Mouse (Mus musculus): ENCODE data around the gene Myh9. TPM values are rescaled to one million over a fixed set of nuclear protein-coding genes. Genes with fewer than 3 reads are reported as not detected.
"Not testable (repeated sequence)": the region's sequence is repeated elsewhere in the genome, so short reads cannot be mapped to it uniquely, and the experiment has no call there.

Gene Myh9
- total and polyA plus RNA-seq, 2 experiments from 2014 or later = 9.1 to 33.6 TPM

- no peaks in the 10 kb centered on the region for H3K36me3 ChIP-seq (ENCODE audit: insufficient read depth, low read length)
- no peak overlapping the region for H3K4me3 ChIP-seq (ENCODE audit: low read length)
- H3K27ac ChIP-seq = no peak overlapping the region
- no peaks in the 10 kb centered on the region for H3K9me3 ChIP-seq (ENCODE audit: low read length)
- no peak overlapping the region for H3K4me2 ChIP-seq (ENCODE audit: low read depth, low read length)
- DNase-seq (ENCODE audit: low spot score) = no peak
- no peak for ATAC-seq
- no peaks in the 10 kb centered on the region for H3K27me3 ChIP-seq (ENCODE audit: insufficient read depth, low read length)
- H3K9ac ChIP-seq (replicated peaks; ENCODE audit: low read length) = no peak overlapping the region
- 81% methylated on average over 9 of the region's 9 CpGs for WGBS
- TF ChIP-seq CTCF (IDR thresholded peaks at IDR 0.05; ENCODE audit: low read depth) = peak; percentile 50
- H3K4me1 ChIP-seq (ENCODE audit: insufficient read depth, low read length) = no peaks in the 10 kb centered on the region
These were observed 101.3 kb downstream of the Myh9 start for GRCm38 (mm10) chr15:77740511-77741297.

- not testable (repeated sequence) for H3K27ac ChIP-seq; H3K4me3 ChIP-seq (ENCODE audit: low read length); ATAC-seq; DNase-seq (ENCODE audit: low spot score); H3K27me3 ChIP-seq (ENCODE audit: insufficient read depth, low read length); H3K9ac ChIP-seq (replicated peaks; ENCODE audit: low read length); H3K4me1 ChIP-seq (ENCODE audit: insufficient read depth, low read length); H3K36me3 ChIP-seq (ENCODE audit: insufficient read depth, low read length); H3K4me2 ChIP-seq (ENCODE audit: low read depth, low read length); H3K9me3 ChIP-seq (ENCODE audit: low read length)
- 54% methylated on average over 4 of the region's 4 CpGs for WGBS
These were observed 108.1 kb downstream of the Myh9 start for GRCm38 (mm10) chr15:77733903-77734302.

GRCm38 (mm10) chr15:77733380-77733779 is 108.6 kb downstream of the Myh9 start:
- H3K27ac ChIP-seq; H3K4me3 ChIP-seq (ENCODE audit: low read length); ATAC-seq; H3K4me1 ChIP-seq (ENCODE audit: insufficient read depth, low read length); H3K4me2 ChIP-seq (ENCODE audit: low read depth, low read length); H3K9ac ChIP-seq (replicated peaks; ENCODE audit: low read length); H3K36me3 ChIP-seq (ENCODE audit: insufficient read depth, low read length); H3K27me3 ChIP-seq (ENCODE audit: insufficient read depth, low read length); H3K9me3 ChIP-seq (ENCODE audit: low read length): not testable (repeated sequence)
- 60% methylated on average over 8 of the region's 8 CpGs for WGBS
- DNase-seq (ENCODE audit: low spot score) = peak; percentile 48

GRCm38 (mm10) chr15:77732851-77733250 is 109.1 kb downstream of the Myh9 start:
- not testable (repeated sequence) for H3K27me3 ChIP-seq (ENCODE audit: insufficient read depth, low read length); ATAC-seq; H3K4me2 ChIP-seq (ENCODE audit: low read depth, low read length); H3K9ac ChIP-seq (replicated peaks; ENCODE audit: low read length); DNase-seq (ENCODE audit: low spot score); H3K27ac ChIP-seq; H3K4me3 ChIP-seq (ENCODE audit: low read length); H3K9me3 ChIP-seq (ENCODE audit: low read length); H3K4me1 ChIP-seq (ENCODE audit: insufficient read depth, low read length); H3K36me3 ChIP-seq (ENCODE audit: insufficient read depth, low read length)
- WGBS = 76% methylated on average over 10 of the region's 10 CpGs

GRCm38 (mm10) chr15:77731605-77732004 is 110.4 kb downstream of the Myh9 start:
- H3K9me3 ChIP-seq (ENCODE audit: low read length) = no peaks in the 10 kb centered on the region
- no peak for TF ChIP-seq CTCF (IDR thresholded peaks at IDR 0.05; ENCODE audit: low read depth)
- no peak overlapping the region for H3K9ac ChIP-seq (replicated peaks; ENCODE audit: low read length)
- no peak for DNase-seq (ENCODE audit: low spot score)
- H3K27me3 ChIP-seq (ENCODE audit: insufficient read depth, low read length) = no peaks in the 10 kb centered on the region
- no peak overlapping the region for H3K4me2 ChIP-seq (ENCODE audit: low read depth, low read length)
- no peak for ATAC-seq
- H3K4me3 ChIP-seq (ENCODE audit: low read length) = no peak overlapping the region
- H3K4me1 ChIP-seq (ENCODE audit: insufficient read depth, low read length) = no peaks in the 10 kb centered on the region
- H3K36me3 ChIP-seq (ENCODE audit: insufficient read depth, low read length) = no peaks in the 10 kb centered on the region
- 82% methylated on average over 5 of the region's 5 CpGs for whole genome bisulfite sequencing
- H3K27ac ChIP-seq = no peak overlapping the region

GRCm38 (mm10) chr15:77728739-77729138 is 113.2 kb downstream of the Myh9 start, which contains the start of gene Apol9b:
TSS of gene Apol9b (plus strand) at chr15:77729039.
- H3K4me1 ChIP-seq (ENCODE audit: insufficient read depth, low read length); H3K27me3 ChIP-seq (ENCODE audit: insufficient read depth, low read length); H3K9ac ChIP-seq (replicated peaks; ENCODE audit: low read length); H3K4me3 ChIP-seq (ENCODE audit: low read length); H3K36me3 ChIP-seq (ENCODE audit: insufficient read depth, low read length); ATAC-seq; DNase-seq (ENCODE audit: low spot score); H3K4me2 ChIP-seq (ENCODE audit: low read depth, low read length); H3K9me3 ChIP-seq (ENCODE audit: low read length); H3K27ac ChIP-seq: not testable (repeated sequence)
- 94% methylated on average over 2 of the region's 4 CpGs for WGBS

- H3K9me3 ChIP-seq (ENCODE audit: low read length); ATAC-seq: not testable (repeated sequence)
- 91% methylated on average over 3 of the region's 3 CpGs for WGBS
These were observed 114.2 kb downstream of the Myh9 start for GRCm38 (mm10) chr15:77727745-77728144.

More at GRCm38 (mm10) chr15:77727745-77728144, 114.2 kb downstream of the Myh9 start:
- DNase-seq (ENCODE audit: low spot score); H3K9ac ChIP-seq (replicated peaks; ENCODE audit: low read length); H3K27ac ChIP-seq; H3K27me3 ChIP-seq (ENCODE audit: insufficient read depth, low read length); H3K36me3 ChIP-seq (ENCODE audit: insufficient read depth, low read length); H3K4me3 ChIP-seq (ENCODE audit: low read length); H3K4me2 ChIP-seq (ENCODE audit: low read depth, low read length); H3K4me1 ChIP-seq (ENCODE audit: insufficient read depth, low read length): not testable (repeated sequence)

Data from hindbrain, postnatal 0 days (tissue).